Mouse (Mus musculus) layer of hippocampus, adult 8-10 months (tissue): ENCODE measurements around the gene Dynlt1c. TPM values are rescaled to one million over a fixed set of nuclear protein-coding genes. Genes with fewer than 3 reads are reported as not detected.
"Not testable (repeated sequence)": the region's sequence is repeated elsewhere in the genome, so short reads cannot be mapped to it uniquely, and the experiment has no call there.

Source experiments
- DNase-seq, 2 experiments: peaks; one replicate each; pipeline ENCODE4 v3.0.0; 2022; ENCODE audit warnings: low spot score in 2 of 2
- total RNA-seq, 4 experiments: library from RNA; stranded (reverse); gene quantifications; 2 replicates each; pipeline ENCODE4 v1.2.4; 2022

Dynlt1c gene
- total RNA-seq, 4 experiments from 2014 or later = 15.7 to 29.3 (median 18.3) TPM

DNA sequence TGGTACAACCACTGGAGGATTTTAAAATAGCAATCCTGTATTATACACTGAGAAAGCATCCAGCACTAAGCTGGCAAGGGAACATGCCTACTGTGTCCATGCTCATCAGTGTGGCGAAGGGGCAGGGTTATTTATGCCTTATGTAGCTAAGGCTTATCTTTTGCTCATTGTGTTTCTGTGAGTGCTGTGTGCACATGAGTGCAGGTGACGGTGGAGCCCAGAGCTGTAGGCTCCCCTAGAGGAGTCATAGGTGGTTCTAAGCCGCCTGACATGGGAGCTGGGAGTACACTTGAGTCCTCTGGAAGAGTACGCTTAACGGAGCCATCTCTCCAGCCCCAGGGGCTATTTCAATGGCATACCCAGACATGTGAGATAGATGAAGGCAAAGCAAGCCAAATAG, 17.8 kb downstream of the Dynlt1c start:
- DNase-seq = not testable (repeated sequence)

GRCm38 (mm10) chr17:6620035-6620434, 18.6 kb downstream of the Dynlt1c start:
- not testable (repeated sequence) for DNase-seq

GRCm38 (mm10) chr17:6620730-6621451, 19.4 kb downstream of the Dynlt1c start:
- not testable (repeated sequence) for DNase-seq

DNA sequence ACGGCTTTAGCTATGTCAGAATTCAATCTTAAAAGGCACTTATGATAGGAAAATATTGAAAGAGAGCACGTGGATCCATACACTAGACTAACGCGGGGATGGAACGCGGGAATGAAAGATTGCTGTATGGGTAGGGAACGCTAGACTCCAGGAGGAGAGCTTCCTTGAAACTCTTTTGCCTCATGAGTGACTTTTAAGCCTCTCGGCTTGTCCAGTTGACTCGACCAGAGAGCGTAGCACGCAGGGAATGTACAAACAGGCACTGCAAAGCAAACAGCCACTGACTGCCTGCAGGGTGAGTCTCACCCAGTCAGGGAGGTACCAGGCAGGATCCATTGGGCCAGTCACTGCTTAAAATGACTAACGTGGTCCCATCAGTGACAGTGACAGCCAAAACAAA, 20.5 kb downstream of the Dynlt1c start:
- DNase-seq = not testable (repeated sequence)

- DNase-seq = not testable (repeated sequence)
Observed at GRCm38 (mm10) chr17:6624926-6625558, 23.6 kb downstream of the Dynlt1c start.

DNA sequence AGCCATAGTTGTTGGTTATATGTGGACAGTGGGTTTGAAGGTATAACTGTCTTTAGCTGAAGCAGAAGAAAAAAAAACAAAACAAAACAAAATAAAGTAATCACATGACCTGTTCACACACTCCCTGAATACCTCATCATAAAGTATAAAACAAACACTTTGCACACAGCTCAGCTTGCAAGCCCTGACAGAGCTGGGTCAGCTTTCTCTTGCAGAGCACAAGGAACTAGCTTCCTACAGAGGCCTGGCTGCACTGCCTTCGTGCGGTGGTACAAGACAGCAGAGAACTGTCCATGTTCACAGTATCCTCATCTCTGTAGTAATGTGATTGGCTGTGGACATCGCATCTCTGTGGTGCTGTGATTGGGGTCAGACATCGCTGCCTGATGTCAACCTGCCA, 28.9 kb downstream of the Dynlt1c start:
- DNase-seq = not testable (repeated sequence)

GRCm38 (mm10) chr17:6632850-6633249, 31.4 kb downstream of the Dynlt1c start:
- not testable (repeated sequence) for DNase-seq

DNA sequence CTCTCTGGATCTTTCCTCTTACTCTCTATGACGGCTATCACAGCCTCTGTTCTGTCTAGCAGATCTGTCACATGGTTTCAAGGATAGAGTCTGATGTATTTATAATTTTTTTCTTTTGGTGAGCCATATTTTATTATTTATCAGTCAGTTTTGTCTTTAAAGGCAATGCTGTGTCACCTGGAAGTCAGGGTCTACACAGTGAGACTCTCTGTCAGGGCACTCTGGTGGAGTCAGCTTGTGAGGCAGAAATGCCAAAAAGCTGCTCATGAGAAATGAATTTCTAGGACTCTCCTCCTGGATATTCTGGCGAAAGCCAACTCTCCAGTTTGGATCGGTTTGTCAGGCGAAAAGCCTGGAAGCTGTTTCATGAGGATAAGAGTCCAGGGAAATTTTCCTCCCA, 34.3 kb downstream of the Dynlt1c start:
- not testable (repeated sequence) for DNase-seq

DNA sequence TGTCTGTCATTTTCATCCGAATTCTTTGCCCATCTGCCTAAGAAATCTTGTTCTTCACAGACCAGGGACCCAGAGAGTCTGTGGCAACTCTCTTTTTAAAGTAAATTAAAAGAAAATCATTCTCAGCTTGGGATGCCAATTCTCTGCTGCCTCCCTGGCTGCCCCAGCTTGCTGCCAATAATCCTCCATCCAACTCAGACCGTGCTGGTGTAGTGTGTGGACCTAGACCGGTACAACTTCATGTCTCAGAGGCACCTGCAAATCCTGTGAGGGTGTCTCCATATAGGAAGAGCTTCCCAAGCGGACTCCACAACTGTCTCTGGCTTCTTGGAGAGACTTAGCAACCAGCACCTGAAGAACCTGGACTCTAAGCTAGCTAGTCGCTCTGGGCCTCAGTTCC, 35.4 kb downstream of the Dynlt1c start:
- no peak for DNase-seq

DNA sequence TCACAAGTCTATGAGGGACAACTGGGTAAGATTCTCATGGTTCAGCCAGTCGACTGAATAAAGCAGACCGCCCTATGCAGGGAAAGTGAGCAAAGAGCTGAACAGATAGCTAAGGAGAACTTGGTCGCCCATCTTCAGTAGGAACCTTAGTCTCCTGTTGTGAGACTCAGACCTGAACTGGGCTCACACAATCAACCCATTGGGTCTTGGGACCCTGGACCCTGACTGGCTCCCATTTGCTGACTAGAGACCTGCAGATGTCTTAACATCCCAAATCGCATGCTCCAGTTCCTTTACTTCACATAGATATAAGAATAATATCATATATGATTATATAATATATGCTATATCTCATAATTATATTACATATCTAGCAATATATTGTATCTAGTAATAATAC, 36.0 kb downstream of the Dynlt1c start:
- DNase-seq = not testable (repeated sequence)

GRCm38 (mm10) chr17:6638444-6638843, 37.0 kb downstream of the Dynlt1c start:
- DNase-seq = not testable (repeated sequence)

DNA sequence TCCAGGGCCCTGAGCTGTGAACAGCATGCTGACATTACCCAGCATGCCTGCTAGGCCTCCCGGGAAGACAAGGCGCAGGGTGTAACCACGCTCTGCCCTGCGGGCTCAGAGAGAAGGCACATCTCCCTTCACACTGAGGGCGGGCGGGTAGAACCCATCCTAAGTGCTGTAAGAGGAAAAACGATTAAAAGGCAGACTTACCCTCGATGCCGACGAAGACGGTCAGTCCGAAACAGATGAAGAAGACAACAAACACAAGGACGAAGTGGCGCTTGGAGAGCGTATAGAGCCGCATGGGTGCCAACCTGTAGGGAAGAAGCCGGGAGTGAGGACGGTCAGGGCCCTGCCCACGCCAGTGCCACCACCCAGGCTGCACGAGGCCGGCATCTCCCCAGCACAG, 38.0 kb downstream of the Dynlt1c start:
- not testable (repeated sequence) for DNase-seq

GRCm38 (mm10) chr17:6640044-6640637, 38.7 kb downstream of the Dynlt1c start:
- DNase-seq = not testable (repeated sequence)

- not testable (repeated sequence) for DNase-seq
Observed at GRCm38 (mm10) chr17:6640771-6641429, 39.4 kb downstream of the Dynlt1c start.

- not testable (repeated sequence) for DNase-seq
Observed at GRCm38 (mm10) chr17:6644210-6644609, 42.7 kb downstream of the Dynlt1c start.

GRCm38 (mm10) chr17:6644673-6645072, 43.2 kb downstream of the Dynlt1c start:
- not testable (repeated sequence) for DNase-seq

DNA sequence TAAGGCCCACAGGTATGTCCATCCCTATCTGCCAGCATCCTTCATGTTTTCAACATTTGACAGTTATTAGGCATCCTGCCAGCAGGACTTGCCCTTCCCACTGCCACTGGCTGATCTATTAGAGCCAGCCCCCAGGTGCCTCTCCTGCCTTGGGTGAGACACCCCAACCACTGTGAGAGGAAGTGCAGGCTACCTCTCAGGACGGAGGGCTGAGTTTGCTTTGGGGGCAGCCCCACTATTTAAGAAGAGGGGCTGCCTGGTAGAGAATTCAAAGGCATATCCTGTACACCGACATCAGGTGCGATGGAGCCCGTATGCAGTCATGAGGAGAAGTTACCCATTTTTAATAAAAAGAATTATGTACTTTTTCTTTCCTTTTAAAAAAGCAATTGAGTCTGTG, 44.2 kb downstream of the Dynlt1c start:
- not testable (repeated sequence) for DNase-seq

DNA sequence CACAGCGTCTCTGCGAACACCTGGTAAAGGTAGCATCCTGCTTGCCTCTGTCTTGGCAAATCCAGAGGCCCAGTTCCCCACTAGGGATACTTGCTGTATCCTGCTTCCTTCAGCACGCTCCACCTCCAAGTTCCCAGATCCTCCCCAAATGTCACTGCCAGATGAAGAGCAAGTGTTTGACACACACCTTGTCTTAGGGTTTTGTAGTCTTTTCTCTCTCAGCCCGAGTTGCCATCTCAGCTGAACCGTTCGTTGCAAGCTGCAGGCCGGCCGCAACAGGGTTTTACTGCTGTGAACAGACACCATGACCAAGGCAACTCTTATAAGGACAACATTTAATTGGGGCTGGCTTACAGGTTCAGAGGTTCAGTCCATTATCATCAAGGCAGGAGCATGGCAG, 45.4 kb downstream of the Dynlt1c start:
- not testable (repeated sequence) for DNase-seq

GRCm38 (mm10) chr17:6647452-6647851, 46.0 kb downstream of the Dynlt1c start:
- DNase-seq = not testable (repeated sequence)

GRCm38 (mm10) chr17:6650904-6651565, 49.6 kb downstream of the Dynlt1c start:
- DNase-seq = not testable (repeated sequence)

GRCm38 (mm10) chr17:6653341-6653946, 52.0 kb downstream of the Dynlt1c start:
- DNase-seq = not testable (repeated sequence)
